Mouse (Mus musculus): ENCODE data around the gene Kat14. TPM values are rescaled to one million over a fixed set of nuclear protein-coding genes. Genes with fewer than 3 reads are reported as not detected.

The Kat14 gene
- polyA plus RNA-seq, 1 experiment: 34.8 TPM

DNA sequence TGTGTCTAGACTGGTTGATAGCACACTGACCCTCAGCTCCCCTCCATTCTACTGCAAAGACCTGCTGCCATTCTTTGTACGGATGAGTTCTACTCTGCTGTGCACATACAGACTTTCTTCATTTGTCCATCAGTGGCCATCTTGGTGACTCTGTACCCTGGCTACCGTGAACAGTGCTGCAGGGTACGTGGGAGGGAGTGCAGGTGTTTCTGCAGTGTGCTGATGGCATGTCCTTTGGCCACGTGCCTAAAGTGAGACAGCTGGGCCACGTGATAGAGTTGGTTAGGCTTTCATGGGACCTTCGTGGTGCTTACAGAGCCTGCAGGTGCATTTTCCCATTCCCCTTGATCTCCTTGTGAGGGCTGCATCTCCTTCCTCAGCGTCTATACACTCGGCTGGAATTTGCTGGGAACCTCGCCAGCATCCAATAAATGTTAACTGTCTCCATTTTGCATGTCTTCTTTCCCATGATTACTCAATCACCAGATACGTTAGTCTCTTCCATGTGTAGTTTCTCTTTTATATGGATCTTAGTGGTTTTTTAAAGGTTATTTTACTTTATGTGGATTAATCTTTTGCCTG lies 53.4 kb downstream of the Kat14 start:
- 75% methylated on average over 10 of the region's 10 CpGs for WGBS
- DNase-seq: no peak
- H3K4me1 ChIP-seq (replicated peaks; ENCODE audit: control insufficient read depth, insufficient read depth, low read length): no peaks in the 10 kb centered on the region
- H3K27me3 ChIP-seq (ENCODE audit: control insufficient read depth, insufficient read depth, low read length): no peaks in the 10 kb centered on the region
- TF ChIP-seq POLR2A (IDR thresholded peaks at IDR 0.05; ENCODE audit: control insufficient read depth, extremely low read depth, insufficient read depth, low read length, poor library complexity) (no peak), CTCF (IDR thresholded peaks at IDR 0.05; ENCODE audit: borderline replicate concordance, control insufficient read depth, extremely low read depth, insufficient read depth, low read length, poor library complexity) (no peak)
- H3K4me3 ChIP-seq (ENCODE audit: control insufficient read depth, insufficient read depth, low read length): no peak overlapping the region
- H3K27ac ChIP-seq (ENCODE audit: control insufficient read depth, insufficient read depth, low read length): no peak overlapping the region
- H3K36me3 ChIP-seq (ENCODE audit: control insufficient read depth, insufficient read depth, low read length): no peaks in the 10 kb centered on the region

DNA sequence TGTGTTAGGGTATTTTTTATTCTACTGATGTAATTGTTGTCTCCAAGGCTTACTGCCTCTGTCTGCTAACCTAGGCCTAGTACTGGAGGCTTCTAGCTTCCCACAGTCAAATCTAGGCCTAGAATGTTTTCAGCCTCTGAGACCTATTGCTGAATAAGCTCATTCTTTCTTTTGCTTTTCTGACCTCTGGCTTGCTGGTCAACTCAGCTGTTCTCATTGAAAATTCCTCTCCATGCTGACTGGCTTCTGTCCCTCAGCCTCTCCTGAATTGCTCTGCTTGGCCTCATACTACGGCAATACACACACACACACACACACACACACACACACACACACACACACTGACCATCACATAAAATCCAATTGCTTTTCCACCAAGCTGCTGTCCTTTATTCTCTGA lies 57.0 kb downstream of the Kat14 start:
- no peak for DNase-seq
- H3K36me3 ChIP-seq (ENCODE audit: control insufficient read depth, insufficient read depth, low read length): no peaks in the 10 kb centered on the region
- TF ChIP-seq CTCF (IDR thresholded peaks at IDR 0.05; ENCODE audit: borderline replicate concordance, control insufficient read depth, extremely low read depth, insufficient read depth, low read length, poor library complexity) (no peak), POLR2A (IDR thresholded peaks at IDR 0.05; ENCODE audit: control insufficient read depth, extremely low read depth, insufficient read depth, low read length, poor library complexity) (no peak)
- no peak overlapping the region for H3K4me3 ChIP-seq (ENCODE audit: control insufficient read depth, insufficient read depth, low read length)
- no peaks in the 10 kb centered on the region for H3K4me1 ChIP-seq (replicated peaks; ENCODE audit: control insufficient read depth, insufficient read depth, low read length)
- H3K27ac ChIP-seq (ENCODE audit: control insufficient read depth, insufficient read depth, low read length): no peak overlapping the region
- 94% methylated on average over 1 of the region's 1 CpGs for WGBS
- H3K27me3 ChIP-seq (ENCODE audit: control insufficient read depth, insufficient read depth, low read length): no peaks in the 10 kb centered on the region

DNA sequence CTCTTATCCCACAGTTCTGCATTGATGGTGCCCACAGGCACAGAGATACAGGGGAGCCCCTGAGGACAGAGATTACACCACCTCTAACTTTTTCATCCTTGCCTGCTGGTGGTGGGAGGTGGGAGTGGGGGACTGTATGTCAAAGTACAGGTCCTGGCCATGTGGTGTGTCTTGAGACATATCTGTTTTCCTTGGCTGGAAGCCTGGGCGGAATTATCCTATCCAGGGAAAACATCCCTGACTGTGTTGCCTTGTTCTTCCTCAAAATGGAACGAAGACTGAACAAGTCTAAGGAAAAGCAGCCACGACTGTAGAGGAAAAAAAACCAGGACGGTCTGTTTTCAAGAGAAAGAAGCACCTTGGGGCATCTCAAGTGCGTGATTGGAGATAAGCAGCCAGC lies 59.1 kb downstream of the Kat14 start:
- WGBS: 84% methylated on average over 5 of the region's 5 CpGs
- TF ChIP-seq POLR2A (IDR thresholded peaks at IDR 0.05; ENCODE audit: control insufficient read depth, extremely low read depth, insufficient read depth, low read length, poor library complexity): no peak
- Histone ChIP-seq H3K36me3 (ENCODE audit: control insufficient read depth, insufficient read depth, low read length) (no peaks in the 10 kb centered on the region), H3K4me3 (ENCODE audit: control insufficient read depth, insufficient read depth, low read length) (no peak overlapping the region), H3K27ac (ENCODE audit: control insufficient read depth, insufficient read depth, low read length) (no peak overlapping the region), H3K4me1 (replicated peaks; ENCODE audit: control insufficient read depth, insufficient read depth, low read length) (no peaks in the 10 kb centered on the region), H3K27me3 (ENCODE audit: control insufficient read depth, insufficient read depth, low read length) (no peaks in the 10 kb centered on the region)
- no peak for DNase-seq

DNA sequence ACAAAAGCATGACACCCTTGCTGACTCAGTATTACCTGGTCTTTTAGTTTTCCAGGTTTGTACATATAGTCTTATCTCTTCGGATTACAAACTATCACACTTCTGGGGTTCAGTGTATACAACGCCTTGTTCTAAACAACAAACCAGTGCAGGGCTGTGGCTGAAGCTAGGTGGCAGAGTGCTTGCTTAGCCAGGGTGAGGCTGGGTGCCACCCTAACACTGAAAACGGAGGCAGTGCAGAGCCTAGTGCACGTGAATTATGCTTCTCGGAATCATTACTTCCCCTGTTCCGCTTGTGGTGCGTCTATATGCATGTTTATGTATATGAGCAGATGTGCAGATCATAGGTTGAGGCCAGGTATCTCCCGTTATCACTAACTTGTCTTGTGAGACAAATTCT lies 59.9 kb downstream of the Kat14 start:
- no peak for DNase-seq
- TF ChIP-seq CTCF (IDR thresholded peaks at IDR 0.05; ENCODE audit: borderline replicate concordance, control insufficient read depth, extremely low read depth, insufficient read depth, low read length, poor library complexity) (no peak), POLR2A (IDR thresholded peaks at IDR 0.05; ENCODE audit: control insufficient read depth, extremely low read depth, insufficient read depth, low read length, poor library complexity) (no peak)
- 86% methylated on average over 8 of the region's 8 CpGs for WGBS
- no peak overlapping the region for H3K4me3 ChIP-seq (ENCODE audit: control insufficient read depth, insufficient read depth, low read length)
- H3K4me1 ChIP-seq (replicated peaks; ENCODE audit: control insufficient read depth, insufficient read depth, low read length): no peaks in the 10 kb centered on the region
- no peak overlapping the region for H3K27ac ChIP-seq (ENCODE audit: control insufficient read depth, insufficient read depth, low read length)
- H3K27me3 ChIP-seq (ENCODE audit: control insufficient read depth, insufficient read depth, low read length): no peaks in the 10 kb centered on the region
- no peaks in the 10 kb centered on the region for H3K36me3 ChIP-seq (ENCODE audit: control insufficient read depth, insufficient read depth, low read length)

DNA sequence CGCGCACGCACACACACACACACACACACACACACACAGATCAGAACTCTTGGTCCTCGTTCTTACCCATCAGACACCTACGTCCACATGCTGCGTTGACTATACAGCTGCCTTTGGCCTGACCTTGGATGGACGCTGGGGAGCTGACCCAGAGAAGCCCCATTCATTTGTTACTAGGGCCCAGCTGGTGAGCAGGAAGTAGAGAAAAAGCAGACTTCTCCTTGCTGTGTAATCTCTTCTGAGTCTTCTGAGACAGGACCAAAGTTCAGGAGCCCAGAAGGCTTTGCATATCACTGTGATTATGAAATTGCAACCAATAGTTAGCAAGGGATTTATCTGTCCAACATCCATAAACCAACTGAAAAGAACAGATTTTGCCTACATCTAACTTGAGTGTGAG lies 60.4 kb downstream of the Kat14 start:
- H3K36me3 ChIP-seq (ENCODE audit: control insufficient read depth, insufficient read depth, low read length): no peaks in the 10 kb centered on the region
- TF ChIP-seq CTCF (IDR thresholded peaks at IDR 0.05; ENCODE audit: borderline replicate concordance, control insufficient read depth, extremely low read depth, insufficient read depth, low read length, poor library complexity): no peak
- TF ChIP-seq POLR2A (IDR thresholded peaks at IDR 0.05; ENCODE audit: control insufficient read depth, extremely low read depth, insufficient read depth, low read length, poor library complexity): no peak
- no peak for DNase-seq
- no peak overlapping the region for H3K27ac ChIP-seq (ENCODE audit: control insufficient read depth, insufficient read depth, low read length)
- H3K27me3 ChIP-seq (ENCODE audit: control insufficient read depth, insufficient read depth, low read length): no peaks in the 10 kb centered on the region
- H3K4me3 ChIP-seq (ENCODE audit: control insufficient read depth, insufficient read depth, low read length): no peak overlapping the region
- no peaks in the 10 kb centered on the region for H3K4me1 ChIP-seq (replicated peaks; ENCODE audit: control insufficient read depth, insufficient read depth, low read length)
- WGBS: 90% methylated on average over 7 of the region's 7 CpGs

DNA sequence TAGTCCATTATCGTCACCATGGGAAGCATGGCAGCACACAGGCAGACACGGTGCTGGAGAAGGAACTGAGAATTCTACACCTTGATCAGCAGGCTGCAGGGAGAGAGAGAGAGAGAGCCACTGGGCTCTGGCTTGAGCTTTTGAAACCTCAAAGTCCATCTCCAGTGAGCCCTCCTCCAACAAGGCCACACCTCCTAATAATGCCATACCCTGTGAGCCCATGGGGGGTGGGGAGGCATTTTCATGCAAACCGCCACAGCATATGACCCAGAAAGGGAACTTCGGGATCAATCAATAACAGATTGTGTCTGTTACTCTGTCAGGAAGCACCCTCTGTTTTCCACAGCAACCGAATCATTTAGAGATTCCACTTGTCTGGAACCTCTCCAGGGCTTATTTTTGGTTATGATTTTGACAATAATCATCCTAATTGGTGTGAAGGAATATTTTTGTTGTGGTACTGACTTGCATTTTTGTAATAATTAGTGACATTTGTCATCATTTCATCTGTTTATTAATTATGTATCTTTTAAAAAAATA lies 62.6 kb downstream of the Kat14 start:
- no peak for DNase-seq
- no peaks in the 10 kb centered on the region for H3K27me3 ChIP-seq (ENCODE audit: control insufficient read depth, insufficient read depth, low read length)
- no peaks in the 10 kb centered on the region for H3K4me1 ChIP-seq (replicated peaks; ENCODE audit: control insufficient read depth, insufficient read depth, low read length)
- 90% methylated on average over 5 of the region's 5 CpGs for WGBS
- no peak overlapping the region for H3K4me3 ChIP-seq (ENCODE audit: control insufficient read depth, insufficient read depth, low read length)
- TF ChIP-seq CTCF (IDR thresholded peaks at IDR 0.05; ENCODE audit: borderline replicate concordance, control insufficient read depth, extremely low read depth, insufficient read depth, low read length, poor library complexity): no peak
- H3K27ac ChIP-seq (ENCODE audit: control insufficient read depth, insufficient read depth, low read length): no peak overlapping the region
- H3K36me3 ChIP-seq (ENCODE audit: control insufficient read depth, insufficient read depth, low read length): no peaks in the 10 kb centered on the region

DNA sequence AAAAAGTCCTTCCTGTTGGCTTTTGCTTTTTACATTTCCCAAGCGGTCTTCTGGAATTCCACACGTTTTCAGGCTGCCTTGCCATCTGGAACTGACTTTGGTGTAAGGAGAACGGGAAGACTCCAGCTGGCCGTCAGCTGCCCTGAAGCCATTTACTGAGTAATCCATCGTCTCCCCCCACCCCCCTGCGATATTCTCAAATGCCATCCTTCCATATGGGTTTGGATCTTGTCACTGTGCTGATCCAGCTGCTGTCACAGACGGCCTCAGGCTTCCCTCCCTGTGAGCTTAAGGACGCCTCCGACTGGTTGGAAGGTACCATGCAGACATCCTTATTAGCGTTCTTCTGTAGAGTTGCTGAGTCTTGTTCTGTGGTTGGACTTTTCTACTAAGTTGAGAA lies 66.9 kb downstream of the Kat14 start:
- no peak for DNase-seq

More for the DNA sequence above, 66.9 kb downstream of the Kat14 start:
- 90% methylated on average over 10 of the region's 10 CpGs for WGBS
- no peaks in the 10 kb centered on the region for H3K36me3 ChIP-seq (ENCODE audit: control insufficient read depth, insufficient read depth, low read length)
- TF ChIP-seq POLR2A (IDR thresholded peaks at IDR 0.05; ENCODE audit: control insufficient read depth, extremely low read depth, insufficient read depth, low read length, poor library complexity) (no peak), CTCF (IDR thresholded peaks at IDR 0.05; ENCODE audit: borderline replicate concordance, control insufficient read depth, extremely low read depth, insufficient read depth, low read length, poor library complexity) (no peak)
- H3K27me3 ChIP-seq (ENCODE audit: control insufficient read depth, insufficient read depth, low read length): no peaks in the 10 kb centered on the region
- H3K4me1 ChIP-seq (replicated peaks; ENCODE audit: control insufficient read depth, insufficient read depth, low read length): no peaks in the 10 kb centered on the region
- H3K27ac ChIP-seq (ENCODE audit: control insufficient read depth, insufficient read depth, low read length): no peak overlapping the region
- H3K4me3 ChIP-seq (ENCODE audit: control insufficient read depth, insufficient read depth, low read length): no peak overlapping the region

Measured in thymus, adult 2 months (tissue).